Mouse (Mus musculus) B cell, adult 2 months (primary cell): ENCODE measurements around the gene Stam2.

Experiments used
- DNase-seq, 2 experiments: peaks; one replicate each; pipeline ENCODE4 v3.0.0; 2022

The Stam2 gene

GRCm38 (mm10) chr2:52647255-52647998, 94.7 kb downstream of the Stam2 start:
- peak in 1 of 2 experiments; percentile 5 for DNase-seq

DNA sequence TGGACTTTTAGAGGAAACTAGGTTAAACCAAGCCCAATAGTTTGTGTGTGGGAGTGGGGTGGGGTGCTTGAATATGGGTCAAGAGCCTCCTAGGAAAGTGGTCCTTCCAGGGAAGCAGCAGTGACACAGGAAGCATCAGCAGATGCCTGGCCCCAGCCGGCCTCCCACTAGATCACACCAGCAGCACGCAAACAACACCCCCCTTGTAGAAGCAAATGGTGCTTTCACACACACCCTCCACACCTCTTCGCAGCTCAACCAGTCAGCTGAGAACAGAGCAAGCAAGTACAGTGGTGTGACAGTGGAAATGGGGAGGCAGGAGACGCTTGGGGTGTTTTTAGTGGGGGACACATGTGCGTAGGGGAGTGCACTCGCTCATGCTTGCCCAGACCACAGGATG, 98.4 kb downstream of the Stam2 start:
- DNase-seq: no peak
